Mouse (Mus musculus): ENCODE results near the gene Ecd.

DNA sequence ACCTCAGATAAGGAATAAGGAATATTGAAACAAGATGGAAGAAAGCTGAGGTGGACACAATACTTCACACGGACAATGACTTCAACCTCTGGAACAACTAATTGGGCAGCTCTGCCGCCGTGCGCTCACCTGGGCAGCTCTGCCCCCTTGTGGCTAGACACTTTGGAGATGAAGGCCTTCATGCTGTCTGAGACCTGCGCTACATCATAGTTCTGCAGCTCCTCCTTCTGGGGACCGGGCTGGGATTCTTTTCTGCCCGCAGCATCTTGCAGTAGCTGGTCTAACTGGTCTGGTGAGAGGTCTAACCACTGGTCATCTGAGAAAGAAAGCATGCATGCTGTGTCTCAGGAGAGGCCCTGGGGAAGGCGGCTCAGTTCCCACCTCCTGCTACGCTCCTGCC is 19.4 kb downstream of the Ecd start:
- TF ChIP-seq EP300 (IDR thresholded peaks at IDR 0.05; ENCODE audit: low read length) (no peak), CTCF (conservative IDR thresholded peaks at IDR 0.05 in 1 of 2, IDR thresholded peaks at IDR 0.05 in 1 of 2; ENCODE audit: low read depth in 2 of 2, low read length in 2 of 2) (peak in 1 of 2 experiments; percentile 45; a peak in 2 of 4 replicates), USF2 (conservative IDR thresholded peaks at IDR 0.05; ENCODE audit: low read depth, low read length) (no peak), MAFK (IDR thresholded peaks at IDR 0.05; ENCODE audit: insufficient replicate concordance, low read length) (no peak), PAX5 (IDR thresholded peaks at IDR 0.05; ENCODE audit: low read length) (no peak), MAZ (IDR thresholded peaks at IDR 0.05; ENCODE audit: low read depth, low read length) (no peak)

All from CH12.LX (cell line).